Comparison of ENCODE assay signal across 8 mouse cellular contexts in genomic region chr9:21791861-21792260, GRCm38 (mm10). TPM values are rescaled to one million over a fixed set of nuclear protein-coding genes. Genes with fewer than 3 reads are reported as not detected.
DNase-seq lines count a peak whose midpoint lies in the region; ATAC-seq and TF ChIP-seq lines count a peak whose summit lies in the region.

No protein-coding gene starts in this region.

- intact Hi-C loops in heart, postnatal 25 days (cut with DNase I): no loop called here

- no peaks in the 10 kb centered on the region for H3K36me3 ChIP-seq in forebrain, embryonic 15.5 days
- no peaks in the 10 kb centered on the region for H3K36me3 ChIP-seq in forebrain, postnatal 0 days (ENCODE audit: insufficient read depth)

- H3K4me1 ChIP-seq in forebrain, embryonic 15.5 days: peaks cover 18% of the 10 kb centered on the region
- H3K4me1 ChIP-seq in forebrain, postnatal 0 days (ENCODE audit: insufficient read depth): no peaks in the 10 kb centered on the region
- peaks cover 14% of the 10 kb centered on the region for H3K4me1 ChIP-seq in brown adipose tissue, adult 24 weeks (ENCODE audit: control insufficient read depth, insufficient read depth, insufficient read length, low read length)

- 79% methylated on average over 8 of the region's 8 CpGs for WGBS in forebrain, embryonic 15.5 days
- WGBS in forebrain, postnatal 0 days: 72% methylated on average over 8 of the region's 8 CpGs

- no peak for ATAC-seq in forebrain, embryonic 15.5 days (replicated peaks)
- ATAC-seq in forebrain, postnatal 0 days: no peak
- ATAC-seq in frontal cortex, adult (ENCODE audit: low TSS enrichment): no peak

- H3K27ac ChIP-seq in forebrain, embryonic 15.5 days (replicated peaks): 0 out of 2 replicates have a peak overlapping the region, but pooled peaks have one; percentile 6
- H3K27ac ChIP-seq in forebrain, postnatal 0 days (ENCODE audit: low read depth, low read length): no peak overlapping the region
- peak overlapping the region; percentile 23; the same call in 1 of the 2 replicates for H3K27ac ChIP-seq in brown adipose tissue, adult 24 weeks (replicated peaks; ENCODE audit: low read depth, low read length)

- no peak overlapping the region for H3K4me2 ChIP-seq in forebrain, embryonic 15.5 days (replicated peaks)
- H3K4me2 ChIP-seq in forebrain, postnatal 0 days (ENCODE audit: low read depth): no peak overlapping the region

- no peak for DNase-seq in forebrain, postnatal 0 days
- peak; percentile 62 for DNase-seq in heart, postnatal 25 days (ENCODE audit: low spot score)
- DNase-seq in lung, postnatal 25 days (ENCODE audit: low spot score): peak; percentile 80
- DNase-seq in T-cell, adult 2 months (ENCODE audit: low spot score): no peak
- no peak for DNase-seq in right cerebral cortex, postnatal 25 days

- no peaks in the 10 kb centered on the region for H3K27me3 ChIP-seq in forebrain, embryonic 15.5 days
- H3K27me3 ChIP-seq in forebrain, postnatal 0 days (ENCODE audit: insufficient read depth, low read length): no peaks in the 10 kb centered on the region

- H3K9ac ChIP-seq in forebrain, embryonic 15.5 days (replicated peaks): no peak overlapping the region
- no peak overlapping the region for H3K9ac ChIP-seq in forebrain, postnatal 0 days

- TF ChIP-seq CTCF in forebrain, postnatal 0 days (IDR thresholded peaks at IDR 0.05; ENCODE audit: low read depth): no peak

- H3K4me3 ChIP-seq in forebrain, embryonic 15.5 days: no peak overlapping the region
- H3K4me3 ChIP-seq in forebrain, postnatal 0 days (ENCODE audit: low read depth, low read length): no peak overlapping the region
- H3K4me3 ChIP-seq in brown adipose tissue, adult 24 weeks (ENCODE audit: insufficient read depth, low read depth, low read length): no peak overlapping the region

- no peaks in the 10 kb centered on the region for H3K9me3 ChIP-seq in forebrain, embryonic 15.5 days
- no peaks in the 10 kb centered on the region for H3K9me3 ChIP-seq in forebrain, postnatal 0 days (ENCODE audit: low read length)

RNA-seq across cellular contexts. Expression of gene Kank2, which starts 6.7 kb away (rescaled TPM):
- polyA plus RNA-seq in forebrain, embryonic 15.5 days (2015; fragmentation: Nextera tagmentation; extraction: Ambion mirVana): 2.9 and 3.7 TPM in 2 replicates
- 8.5 and 12.4 TPM in 2 replicates for total RNA-seq in forebrain, postnatal 0 days (2014; rRNA removed)
- 2.2 and 2.3 TPM in 2 replicates for polyA plus RNA-seq in forebrain, postnatal 0 days (2015; fragmentation: Nextera tagmentation; extraction: Ambion mirVana)
- 19.7 and 29.7 TPM in 2 replicates for polyA plus RNA-seq in brown adipose tissue, adult 24 weeks (2012; ENCODE audit: insufficient read depth, insufficient read length, missing spikeins)
- total RNA-seq in heart, postnatal 25 days (2021): 10 to 100 TPM; 52.5 to 58.0 TPM

RNA-seq across cellular contexts. Expression of gene Spc24, which starts 31.8 kb away (rescaled TPM):
- polyA plus RNA-seq in forebrain, embryonic 15.5 days (2015; fragmentation: Nextera tagmentation; extraction: Ambion mirVana): 41.7 and 55.9 TPM in 2 replicates
- 7.7 and 8.2 TPM in 2 replicates for total RNA-seq in forebrain, postnatal 0 days (2014; rRNA removed)
- 13.5 and 14.3 TPM in 2 replicates for polyA plus RNA-seq in forebrain, postnatal 0 days (2015; fragmentation: Nextera tagmentation; extraction: Ambion mirVana)
- polyA plus RNA-seq in brown adipose tissue, adult 24 weeks (2012; ENCODE audit: insufficient read depth, insufficient read length, missing spikeins): not detected in 2 replicates
- total RNA-seq in heart, postnatal 25 days (2021): 1 to 10 TPM; 3.2 to 4.0 TPM

RNA-seq across cellular contexts. Expression of gene Angptl8, which starts 43.4 kb away (rescaled TPM):
- 0.27 and 0.51 TPM in 2 replicates for polyA plus RNA-seq in forebrain, embryonic 15.5 days (2015; fragmentation: Nextera tagmentation; extraction: Ambion mirVana)
- not detected in 2 replicates for total RNA-seq in forebrain, postnatal 0 days (2014; rRNA removed)
- 0.18 TPM in 1 of 2 replicates, not detected in the other for polyA plus RNA-seq in forebrain, postnatal 0 days (2015; fragmentation: Nextera tagmentation; extraction: Ambion mirVana)
- 54.2 and 167 TPM in 2 replicates for polyA plus RNA-seq in brown adipose tissue, adult 24 weeks (2012; ENCODE audit: insufficient read depth, insufficient read length, missing spikeins)
- not detected for total RNA-seq in heart, postnatal 25 days (2021)

Comparison
In these comparisons a context has a peak if more than half of its experiments do, and no peak if none do; other contexts are left out.
1. DNase-seq: peak in heart, postnatal 25 days (single experiment) and lung, postnatal 25 days (single experiment); none in forebrain, postnatal 0 days (single experiment), T-cell, adult 2 months (single experiment) and right cerebral cortex, postnatal 25 days (single experiment).
2. RNA of gene Angptl8, which starts 43.4 kb away (polyA plus RNA-seq): 54.2 to 167 TPM in brown adipose tissue, adult 24 weeks; 0.27 to 0.51 TPM in forebrain, embryonic 15.5 days and 0.18 TPM in forebrain, postnatal 0 days; every median in the first group is over 10 times any median in the second.